Mouse (Mus musculus): ENCODE data around the gene Gm5108. TPM values are rescaled to one million over a fixed set of nuclear protein-coding genes. Genes with fewer than 3 reads are reported as not detected.

Gene Gm5108
- polyA plus RNA-seq (2015; fragmentation: Nextera tagmentation; extraction: Ambion mirVana) = not detected in 2 replicates

DNA sequence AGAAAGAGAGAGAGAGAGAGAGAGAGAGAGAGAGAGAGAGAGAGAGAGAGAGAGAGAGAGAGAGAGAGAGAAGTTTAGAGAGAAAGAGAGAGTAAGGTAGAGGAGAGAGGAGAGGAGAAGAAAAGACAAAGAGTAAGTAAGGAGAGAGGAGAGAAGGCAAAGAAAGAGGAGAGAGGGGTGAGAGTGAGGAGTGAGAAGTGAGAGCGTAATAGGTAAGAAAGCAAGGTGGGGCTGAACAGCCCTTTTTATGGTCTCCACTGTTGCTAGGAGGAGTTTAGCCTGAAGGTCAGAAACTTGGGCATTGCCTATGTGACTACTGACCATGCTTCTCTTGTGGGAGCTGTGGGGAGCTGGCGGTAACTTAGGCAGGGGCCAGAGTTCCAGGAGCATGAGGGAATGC is at the start of gene Gm5108:
Gene Gm5108, plus strand, starts transcription at position 301 of the 400 bp plus-strand sequence.

DNA sequence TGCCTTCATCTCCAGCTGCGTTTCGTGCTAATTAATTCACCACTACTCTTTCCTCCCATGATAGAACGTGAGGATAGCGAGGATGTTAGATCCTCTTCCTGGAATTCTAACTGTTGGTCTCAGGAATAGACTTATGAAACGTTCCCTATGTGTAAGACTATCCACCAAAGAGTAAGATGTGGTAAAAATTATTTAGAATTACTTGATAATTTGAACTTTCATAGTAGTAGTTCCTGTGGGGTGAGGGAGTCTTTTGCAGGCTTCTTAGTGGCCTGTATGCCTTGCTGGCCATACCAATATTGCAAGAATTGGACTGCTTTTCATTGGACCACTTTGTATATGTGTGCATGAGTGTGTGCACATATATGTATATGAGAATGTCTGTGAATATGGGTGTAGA is 4.9 kb downstream of the Gm5108 start, which contains the start of gene Gm21905:
Gene Gm21905, minus strand, starts transcription at position 101 of the 400 bp plus-strand sequence.

Other genes starting within 250 kb of the Gm5108 start
- 45.9 and 49.1 TPM in 2 replicates for gene Atp8a1, start 94.2 kb upstream of the Gm5108 start, polyA plus RNA-seq (2015; fragmentation: Nextera tagmentation; extraction: Ambion mirVana)
- not detected in 2 replicates for gene Gm21905, start 4.8 kb downstream of the Gm5108 start, polyA plus RNA-seq (2015; fragmentation: Nextera tagmentation; extraction: Ambion mirVana)
- 0.19 TPM in 1 of 2 replicates, not detected in the other for gene Grxcr1, start 90.2 kb downstream of the Gm5108 start, polyA plus RNA-seq (2015; fragmentation: Nextera tagmentation; extraction: Ambion mirVana)

Data from neural tube, postnatal 0 days (tissue).